Mouse (Mus musculus): ENCODE data around the gene Srgap1. TPM values are rescaled to one million over a fixed set of nuclear protein-coding genes. Genes with fewer than 3 reads are reported as not detected.

Srgap1 gene
- polyA plus RNA-seq, 1 experiment from 2014 or later, result 7.4 TPM

- Histone ChIP-seq H3K27me3 (replicated peaks; ENCODE audit: insufficient read depth, low read length) (no peaks in the 10 kb centered on the region), H3K4me1 (ENCODE audit: insufficient read depth, low read depth, low read length) (no peaks in the 10 kb centered on the region), H3K4me2 (replicated peaks; ENCODE audit: low read depth, low read length) (no peak overlapping the region), H3K9me3 (ENCODE audit: low read length) (no peaks in the 10 kb centered on the region), H3K27ac (ENCODE audit: low read length) (no peak overlapping the region), H3K4me3 (ENCODE audit: low read depth, low read length) (no peak overlapping the region), H3K9ac (replicated peaks; ENCODE audit: low read depth) (no peak overlapping the region), H3K36me3 (ENCODE audit: insufficient read depth, low read length) (no peaks in the 10 kb centered on the region)
- DNase-seq (ENCODE audit: low spot score) (no peak), ATAC-seq (no peak)
- 35% methylated on average over 4 of the region's 4 CpGs for WGBS
- TF ChIP-seq CTCF (IDR thresholded peaks at IDR 0.05) (no peak), EP300 (IDR thresholded peaks at IDR 0.05) (no peak)
Measured at GRCm38 (mm10) chr10:121742336-121742735, 304.8 kb downstream of the Srgap1 start.

- 2% methylated on average over 64 of the region's 68 CpGs for WGBS
Measured at GRCm38 (mm10) chr10:121739548-121740505, 307.3 kb downstream of the Srgap1 start, which contains the start of gene BC048403. Gene BC048403 (plus strand): TSS chr10:121739937.

GRCm38 (mm10) chr10:121737256-121737655 is 309.9 kb downstream of the Srgap1 start:
- WGBS, result 83% methylated on average over 3 of the region's 3 CpGs
- no peaks in the 10 kb centered on the region for H3K9me3 ChIP-seq (ENCODE audit: low read length)
- H3K4me3 ChIP-seq (ENCODE audit: low read depth, low read length), result no peak overlapping the region
- ATAC-seq, result no peak
- no peaks in the 10 kb centered on the region for H3K36me3 ChIP-seq (ENCODE audit: insufficient read depth, low read length)
- H3K4me2 ChIP-seq (replicated peaks; ENCODE audit: low read depth, low read length), result no peak overlapping the region
- H3K27me3 ChIP-seq (replicated peaks; ENCODE audit: insufficient read depth, low read length), result no peaks in the 10 kb centered on the region
- no peak overlapping the region for H3K9ac ChIP-seq (replicated peaks; ENCODE audit: low read depth)
- TF ChIP-seq CTCF (IDR thresholded peaks at IDR 0.05), result no peak
- no peak for TF ChIP-seq EP300 (IDR thresholded peaks at IDR 0.05)
- DNase-seq (ENCODE audit: low spot score), result no peak
- H3K4me1 ChIP-seq (ENCODE audit: insufficient read depth, low read depth, low read length), result no peaks in the 10 kb centered on the region
- H3K27ac ChIP-seq (ENCODE audit: low read length), result no peak overlapping the region

More at GRCm38 (mm10) chr10:121739548-121740505, 307.3 kb downstream of the Srgap1 start, which contains the start of gene BC048403:
- Histone ChIP-seq H3K4me3 (ENCODE audit: low read depth, low read length) (peak within 1 kb of the TSS; percentile 78), H3K9ac (replicated peaks; ENCODE audit: low read depth) (peak within 1 kb of the TSS; percentile 53), H3K27me3 (replicated peaks; ENCODE audit: insufficient read depth, low read length) (no peaks in the 10 kb centered on the region), H3K4me1 (ENCODE audit: insufficient read depth, low read depth, low read length) (no peaks in the 10 kb centered on the region), H3K27ac (ENCODE audit: low read length) (peak within 1 kb of the TSS; percentile 71), H3K4me2 (replicated peaks; ENCODE audit: low read depth, low read length) (peak within 1 kb of the TSS; percentile 99), H3K36me3 (ENCODE audit: insufficient read depth, low read length) (no peaks in the 10 kb centered on the region), H3K9me3 (ENCODE audit: low read length) (no peaks in the 10 kb centered on the region)
- ATAC-seq, result peak; percentile 94
- TF ChIP-seq EP300 (IDR thresholded peaks at IDR 0.05) (no peak), CTCF (IDR thresholded peaks at IDR 0.05) (peak; percentile 22; the same call in 1 of the 2 replicates)
- DNase-seq (ENCODE audit: low spot score), result peak; percentile 88

- no peak for TF ChIP-seq CTCF (IDR thresholded peaks at IDR 0.05)
- TF ChIP-seq EP300 (IDR thresholded peaks at IDR 0.05), result no peak
- no peak overlapping the region for H3K27ac ChIP-seq (ENCODE audit: low read length)
- no peaks in the 10 kb centered on the region for H3K9me3 ChIP-seq (ENCODE audit: low read length)
- DNase-seq (ENCODE audit: low spot score), result no peak
- H3K4me2 ChIP-seq (replicated peaks; ENCODE audit: low read depth, low read length), result no peak overlapping the region
- WGBS, result 90% methylated on average over 9 of the region's 9 CpGs
- no peak for ATAC-seq
- H3K4me3 ChIP-seq (ENCODE audit: low read depth, low read length), result no peak overlapping the region
- no peaks in the 10 kb centered on the region for H3K27me3 ChIP-seq (replicated peaks; ENCODE audit: insufficient read depth, low read length)
- H3K36me3 ChIP-seq (ENCODE audit: insufficient read depth, low read length), result no peaks in the 10 kb centered on the region
- no peak overlapping the region for H3K9ac ChIP-seq (replicated peaks; ENCODE audit: low read depth)
- no peaks in the 10 kb centered on the region for H3K4me1 ChIP-seq (ENCODE audit: insufficient read depth, low read depth, low read length)
Measured at GRCm38 (mm10) chr10:121732542-121732941, 314.6 kb downstream of the Srgap1 start.

GRCm38 (mm10) chr10:121731048-121731725 is 315.9 kb downstream of the Srgap1 start:
- ATAC-seq (no peak), DNase-seq (ENCODE audit: low spot score) (no peak)
- Histone ChIP-seq H3K9ac (replicated peaks; ENCODE audit: low read depth) (no peak overlapping the region), H3K27ac (ENCODE audit: low read length) (no peak overlapping the region), H3K27me3 (replicated peaks; ENCODE audit: insufficient read depth, low read length) (no peaks in the 10 kb centered on the region), H3K4me2 (replicated peaks; ENCODE audit: low read depth, low read length) (no peak overlapping the region), H3K4me1 (ENCODE audit: insufficient read depth, low read depth, low read length) (no peaks in the 10 kb centered on the region), H3K9me3 (ENCODE audit: low read length) (no peaks in the 10 kb centered on the region), H3K36me3 (ENCODE audit: insufficient read depth, low read length) (no peaks in the 10 kb centered on the region), H3K4me3 (ENCODE audit: low read depth, low read length) (no peak overlapping the region)
- TF ChIP-seq CTCF (IDR thresholded peaks at IDR 0.05) (no peak), EP300 (IDR thresholded peaks at IDR 0.05) (no peak)
- WGBS, result 82% methylated on average over 8 of the region's 8 CpGs

Other genes starting within 250 kb of the Srgap1 start
- 56.0 and 56.5 TPM in 2 replicates for gene Rxylt1, start 50.1 kb upstream of the Srgap1 start, polyA plus RNA-seq (2015; fragmentation: Nextera tagmentation; extraction: Ambion mirVana)